Mouse (Mus musculus) thymus, adult 2 months (tissue): Measurements from ENCODE around the gene Slc25a4.

Source experiments
- CTCF ChIP-seq: fragments of 200-500 bp; IDR thresholded peaks from 2 replicates; pipeline ENCODE4 v1.5.1; 2012; ENCODE audit warnings: mild to moderate bottlenecking, control low read depth, low read length, moderate library complexity, borderline replicate concordance; ENCODE audit not compliant: control insufficient read depth, poor library complexity, insufficient read depth; ENCODE audit errors: extremely low read depth
- POLR2A ChIP-seq: fragments of 200-500 bp; IDR thresholded peaks from 2 replicates; pipeline ENCODE4 v1.6.1; 2012; ENCODE audit warnings: mild to moderate bottlenecking, low read length, control low read depth, moderate library complexity; ENCODE audit not compliant: control insufficient read depth, poor library complexity, insufficient read depth; ENCODE audit errors: extremely low read depth

GRCm38 (mm10) chr8:46202350-46202749 is 8.7 kb downstream of the Slc25a4 start:
- TF ChIP-seq POLR2A (no peak), CTCF (no peak)
